Mouse (Mus musculus): ENCODE measurements around the gene Lce1e. TPM values are rescaled to one million over a fixed set of nuclear protein-coding genes. Genes with fewer than 3 reads are reported as not detected.

Lce1e gene
- polyA plus RNA-seq, 1 experiment from 2014 or later: not detected

Other genes with a start within 250 kb of the Lce1e start
- not detected in 2 replicates for gene Sprr1a, start 223.2 kb downstream of the Lce1e start, polyA plus RNA-seq (2016; fragmentation: Nextera tagmentation; extraction: Ambion mirVana)
- gene Sprr4, start 208.6 kb downstream of the Lce1e start, polyA plus RNA-seq (2016; fragmentation: Nextera tagmentation; extraction: Ambion mirVana): not detected in 2 replicates
- gene 2310046K23Rik, start 174.6 kb downstream of the Lce1e start, polyA plus RNA-seq (2016; fragmentation: Nextera tagmentation; extraction: Ambion mirVana): not detected in 2 replicates
- not detected in 2 replicates for gene Ivl, start 135.3 kb downstream of the Lce1e start, polyA plus RNA-seq (2016; fragmentation: Nextera tagmentation; extraction: Ambion mirVana)
- not detected in 2 replicates for gene Smcp, start 120.1 kb downstream of the Lce1e start, polyA plus RNA-seq (2016; fragmentation: Nextera tagmentation; extraction: Ambion mirVana)
- gene 2210017I01Rik, start 101.6 kb downstream of the Lce1e start, polyA plus RNA-seq (2016; fragmentation: Nextera tagmentation; extraction: Ambion mirVana): not detected in 2 replicates
- not detected in 2 replicates for gene Lce6a, start 87.4 kb downstream of the Lce1e start, polyA plus RNA-seq (2016; fragmentation: Nextera tagmentation; extraction: Ambion mirVana)
- not detected in 2 replicates for gene Lce1a1, start 60.8 kb downstream of the Lce1e start, polyA plus RNA-seq (2016; fragmentation: Nextera tagmentation; extraction: Ambion mirVana)
- not detected in 2 replicates for gene Lce1b, start 52.1 kb downstream of the Lce1e start, polyA plus RNA-seq (2016; fragmentation: Nextera tagmentation; extraction: Ambion mirVana)
- not detected in 2 replicates for gene Lce1a2, start 38.8 kb downstream of the Lce1e start, polyA plus RNA-seq (2016; fragmentation: Nextera tagmentation; extraction: Ambion mirVana)
- not detected in 2 replicates for gene Lce1c, start 29.8 kb downstream of the Lce1e start, polyA plus RNA-seq (2016; fragmentation: Nextera tagmentation; extraction: Ambion mirVana)
- not detected in 2 replicates for gene Lce1d, start 21.9 kb downstream of the Lce1e start, polyA plus RNA-seq (2016; fragmentation: Nextera tagmentation; extraction: Ambion mirVana)
- not detected in 2 replicates for gene Lce1f, start 11.3 kb upstream of the Lce1e start, polyA plus RNA-seq (2016; fragmentation: Nextera tagmentation; extraction: Ambion mirVana)
- not detected in 2 replicates for gene Gm38119, start 30.0 kb upstream of the Lce1e start, polyA plus RNA-seq (2016; fragmentation: Nextera tagmentation; extraction: Ambion mirVana)
- not detected in 2 replicates for gene Lce1g, start 43.3 kb upstream of the Lce1e start, polyA plus RNA-seq (2016; fragmentation: Nextera tagmentation; extraction: Ambion mirVana)
- not detected in 2 replicates for gene Lce1h, start 56.0 kb upstream of the Lce1e start, polyA plus RNA-seq (2016; fragmentation: Nextera tagmentation; extraction: Ambion mirVana)
- gene Lce1i, start 69.8 kb upstream of the Lce1e start, polyA plus RNA-seq (2016; fragmentation: Nextera tagmentation; extraction: Ambion mirVana): not detected in 2 replicates
- gene Lce1j, start 81.4 kb upstream of the Lce1e start, polyA plus RNA-seq (2016; fragmentation: Nextera tagmentation; extraction: Ambion mirVana): not detected in 2 replicates
- not detected in 2 replicates for gene Lce1k, start 98.8 kb upstream of the Lce1e start, polyA plus RNA-seq (2016; fragmentation: Nextera tagmentation; extraction: Ambion mirVana)
- not detected in 2 replicates for gene Kprp, start 118.2 kb upstream of the Lce1e start, polyA plus RNA-seq (2016; fragmentation: Nextera tagmentation; extraction: Ambion mirVana)
- not detected in 2 replicates for gene Lce1l, start 142.2 kb upstream of the Lce1e start, polyA plus RNA-seq (2016; fragmentation: Nextera tagmentation; extraction: Ambion mirVana)
- gene 2310050C09Rik, start 161.1 kb upstream of the Lce1e start, polyA plus RNA-seq (2016; fragmentation: Nextera tagmentation; extraction: Ambion mirVana): not detected in 2 replicates
- not detected in 2 replicates for gene Lce3a, start 217.2 kb upstream of the Lce1e start, polyA plus RNA-seq (2016; fragmentation: Nextera tagmentation; extraction: Ambion mirVana)
- gene Lce3b, start 223.9 kb upstream of the Lce1e start, polyA plus RNA-seq (2016; fragmentation: Nextera tagmentation; extraction: Ambion mirVana): not detected in 2 replicates
- not detected in 2 replicates for gene Lce3c, start 235.4 kb upstream of the Lce1e start, polyA plus RNA-seq (2016; fragmentation: Nextera tagmentation; extraction: Ambion mirVana)
- not detected in 2 replicates for gene Lce3d, start 248.3 kb upstream of the Lce1e start, polyA plus RNA-seq (2016; fragmentation: Nextera tagmentation; extraction: Ambion mirVana)